Mouse (Mus musculus) small intestine, adult 2 months (tissue): ENCODE data around the gene Aes.

Source experiments
- CTCF ChIP-seq: fragments of 200-500 bp; IDR thresholded peaks from 2 replicates; pipeline ENCODE4 v1.5.1; 2012; ENCODE audit warnings: low read depth, mild to moderate bottlenecking, control low read depth, inconsistent platforms, low read length, moderate library complexity, mixed read lengths; ENCODE audit not compliant: insufficient replicate concordance, insufficient read length; ENCODE audit errors: extremely low read depth
- POLR2A ChIP-seq: fragments of 200-500 bp; IDR thresholded peaks from 2 replicates; pipeline ENCODE4 v1.6.1; 2012; ENCODE audit warnings: low read depth, mild to moderate bottlenecking, control low read depth, inconsistent platforms, low read length, moderate library complexity

DNA sequence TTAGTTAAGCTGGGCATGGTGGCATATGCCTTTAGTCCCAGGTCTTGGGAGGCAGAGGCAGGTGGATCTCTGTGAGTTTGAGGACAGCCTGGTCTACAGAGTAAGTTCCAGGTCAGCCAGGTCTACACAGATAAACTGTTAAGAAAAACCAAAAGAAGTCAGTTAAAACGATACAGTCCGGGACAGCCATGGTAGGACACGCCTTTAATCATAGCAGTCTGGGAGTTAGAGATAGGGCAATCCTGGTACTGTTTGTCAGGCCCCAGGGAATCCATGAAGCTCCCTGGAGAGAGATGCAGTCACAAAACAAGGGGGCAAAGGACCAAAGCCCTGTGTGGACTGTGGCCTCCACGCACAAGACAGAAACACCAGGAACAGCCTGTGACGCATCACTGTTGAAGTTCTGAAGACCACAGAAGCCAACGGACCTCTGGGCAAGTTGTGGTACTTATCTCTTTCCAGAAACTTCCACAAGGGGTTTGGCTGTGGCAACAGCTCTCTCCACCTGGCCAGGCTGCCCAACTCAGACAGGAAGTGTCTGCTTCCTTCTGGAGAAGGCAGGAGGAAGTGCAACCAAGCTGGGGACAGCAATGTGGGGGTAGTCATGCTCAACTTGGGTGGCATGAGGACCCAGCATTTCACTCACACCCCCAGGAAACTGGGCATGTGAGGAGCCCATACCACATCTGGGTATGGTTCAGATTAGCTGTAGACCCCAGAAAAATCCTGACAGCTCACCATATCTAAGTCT lies 39.9 kb upstream of the Aes start:
- TF ChIP-seq CTCF (no peak), POLR2A (no peak)
